Mouse (Mus musculus) liver, adult 2 months (tissue): Measurements from ENCODE around the gene Cdh16.

ENCODE experiments used
- CTCF ChIP-seq: fragments of 200-500 bp; IDR thresholded peaks from 2 replicates; pipeline ENCODE4 v1.5.1; 2011; ENCODE audit warnings: low read depth, low read length, control low read depth
- POLR2A ChIP-seq: fragments of 200-500 bp; IDR thresholded peaks from 2 replicates; pipeline ENCODE4 v1.6.1; 2011; ENCODE audit warnings: low read length, control low read depth; ENCODE audit not compliant: insufficient read depth; ENCODE audit errors: extremely low read depth

DNA sequence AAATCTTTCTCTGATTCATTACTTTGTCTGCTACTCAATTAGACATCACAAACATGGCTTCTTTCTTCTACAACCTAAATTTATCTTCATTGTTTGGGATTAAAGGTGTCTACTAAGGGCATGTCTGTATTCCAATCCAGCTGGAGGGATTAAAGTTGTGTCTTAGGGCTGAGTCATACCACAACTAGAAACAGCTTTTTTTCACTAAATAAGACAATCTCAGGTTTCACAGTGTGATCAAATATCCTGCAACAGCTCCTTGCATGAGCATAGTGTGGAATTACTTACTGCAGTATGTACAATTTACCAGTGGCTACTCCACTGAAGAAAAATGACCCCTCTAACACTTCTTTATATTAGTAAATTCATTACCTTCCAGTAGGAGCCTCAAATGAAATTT is 63.5 kb downstream of the Cdh16 start:
- TF ChIP-seq POLR2A: no peak
- no peak for TF ChIP-seq CTCF
